Mouse (Mus musculus) ES-E14 (cell line): ENCODE measurements around the gene Fam117b. TPM values are rescaled to one million over a fixed set of nuclear protein-coding genes. Genes with fewer than 3 reads are reported as not detected.

Experiments
- DNase-seq: peaks from one replicate; pipeline ENCODE4 v3.0.0-alpha.2; 2013; ENCODE audit warnings: low read depth, low spot score
- H3K27ac ChIP-seq: 2 replicates; pipeline ENCODE4 v1.5.1; 2012; ENCODE audit warnings: low read depth, mild to moderate bottlenecking, low read length, moderate library complexity, mixed read lengths; ENCODE audit not compliant: poor library complexity, insufficient read depth, severe bottlenecking
- H3K36me3 ChIP-seq: 2 replicates; pipeline ENCODE4 v1.6.1; 2012; ENCODE audit warnings: mild to moderate bottlenecking, low read length, moderate library complexity, mixed read lengths; ENCODE audit not compliant: control insufficient read depth, poor library complexity, insufficient read depth, severe bottlenecking
- H3K4me1 ChIP-seq, 2 experiments: fragments of 150-350 bp in 1 of 2; sonication (generic) in 1 of 2; 2 replicates each; pipeline ENCODE4 v1.6.1; 2012; ENCODE audit warnings: low read length in 2 of 2, mild to moderate bottlenecking in 1 of 2, mixed read lengths in 1 of 2; ENCODE audit not compliant: control insufficient read depth in 2 of 2, insufficient read depth in 2 of 2, poor library complexity in 1 of 2
- H3K4me3 ChIP-seq, 2 experiments: fragments of 150-350 bp in 1 of 2; sonication (generic) in 1 of 2; 2 replicates each; pipeline ENCODE4 v1.5.1; 2012; ENCODE audit warnings: low read length in 2 of 2, low read depth in 1 of 2, mild to moderate bottlenecking in 1 of 2, mixed read lengths in 1 of 2; ENCODE audit not compliant: insufficient read depth in 1 of 2, poor library complexity in 1 of 2, severe bottlenecking in 1 of 2
- H3K9ac ChIP-seq: 2 replicates; pipeline ENCODE4 v1.6.1; 2012; ENCODE audit warnings: low read depth, mild to moderate bottlenecking, low read length, mixed read lengths; ENCODE audit not compliant: poor library complexity, insufficient read depth, severe bottlenecking
- H3K9me3 ChIP-seq: fragments of 150-350 bp; sonication (generic); 2 replicates; pipeline ENCODE4 v1.6.1; 2012; ENCODE audit warnings: low read depth, mild to moderate bottlenecking, low read length; ENCODE audit not compliant: control insufficient read depth, insufficient read depth
- CHD2 ChIP-seq: IDR thresholded peaks from 2 replicates; pipeline ENCODE4 v1.6.1; 2014; ENCODE audit warnings: mild to moderate bottlenecking, low read depth, low read length, inconsistent platforms
- HCFC1 ChIP-seq: IDR thresholded peaks from 2 replicates; pipeline ENCODE4 v1.6.1; 2012; ENCODE audit warnings: low read length, inconsistent platforms, borderline replicate concordance; ENCODE audit not compliant: insufficient read depth
- MAFK ChIP-seq: IDR thresholded peaks from 2 replicates; pipeline ENCODE4 v1.6.1; 2014; ENCODE audit warnings: mild to moderate bottlenecking, low read depth, low read length, inconsistent platforms; ENCODE audit not compliant: insufficient read depth
- ZC3H11A ChIP-seq: IDR thresholded peaks from 2 replicates; pipeline ENCODE4 v1.6.1; 2012; ENCODE audit warnings: low read depth, mild to moderate bottlenecking, inconsistent platforms, low read length, borderline replicate concordance
- ZNF384 ChIP-seq: IDR thresholded peaks from 2 replicates; pipeline ENCODE4 v1.6.1; 2012; ENCODE audit warnings: low read depth, low read length, inconsistent platforms
- in situ Hi-C, 2 experiments: fragments of 600-800 bp; cut with MboI; formaldehyde crosslinking; loops; one replicate each; pipeline ENCODE4 v1.15.1; 2025; ENCODE audit warnings: low sequenced_read_pairs in 2 of 2, inconsistent platforms in 1 of 2; ENCODE audit not compliant: unreplicated experiment in 2 of 2
- total RNA-seq: library from RNA; depleted of rRNA; stranded (reverse); fragments of 300-350 nt; gene quantifications from 2 replicates; pipeline ENCODE4 v1.2.3, GENCODE M21; 2012

Gene Fam117b
- total RNA-seq, 1 experiment: 9.9 TPM

- H3K4me1 ChIP-seq: no peaks in the 10 kb centered on the region
- no peak for DNase-seq
- TF ChIP-seq MAFK (no peak), ZNF384 (no peak), HCFC1 (no peak), CHD2 (no peak), ZC3H11A (no peak)
- H3K36me3 ChIP-seq: no peaks in the 10 kb centered on the region
- no peaks in the 10 kb centered on the region for H3K9me3 ChIP-seq
- in situ Hi-C loops: no loop called here
- H3K4me3 ChIP-seq: no peak overlapping the region
- H3K9ac ChIP-seq: no peak overlapping the region
- H3K27ac ChIP-seq: no peak overlapping the region
Observed at GRCm38 (mm10) chr1:59892777-59893176, 20.0 kb upstream of the Fam117b start.

DNA sequence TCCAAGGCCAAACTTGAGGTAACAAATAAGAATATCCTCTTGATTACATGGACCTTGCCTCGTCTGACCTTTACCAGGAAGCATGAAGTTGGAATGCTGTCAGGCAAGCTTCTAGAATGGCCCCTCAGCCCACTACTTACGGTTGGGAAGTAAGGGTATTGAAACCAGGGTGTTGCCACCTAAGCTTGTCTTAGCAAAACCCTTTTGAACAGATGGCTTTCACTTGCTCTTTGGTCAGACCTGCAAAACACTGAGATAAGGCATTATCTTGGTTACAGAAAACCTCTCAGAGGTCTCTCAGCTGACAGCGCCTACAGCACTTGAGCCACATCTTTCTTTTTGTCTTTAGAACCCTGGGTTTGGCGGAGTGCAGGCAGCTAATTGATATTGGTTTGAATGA lies 18.8 kb upstream of the Fam117b start:
- in situ Hi-C loops: no loop called here
- no peak overlapping the region for H3K27ac ChIP-seq
- no peak for DNase-seq
- H3K9ac ChIP-seq: no peak overlapping the region
- no peak overlapping the region for H3K4me3 ChIP-seq
- H3K36me3 ChIP-seq: no peaks in the 10 kb centered on the region
- H3K9me3 ChIP-seq: no peaks in the 10 kb centered on the region
- TF ChIP-seq ZC3H11A (no peak), MAFK (no peak), ZNF384 (no peak), CHD2 (no peak), HCFC1 (no peak)
- H3K4me1 ChIP-seq: no peaks in the 10 kb centered on the region

DNA sequence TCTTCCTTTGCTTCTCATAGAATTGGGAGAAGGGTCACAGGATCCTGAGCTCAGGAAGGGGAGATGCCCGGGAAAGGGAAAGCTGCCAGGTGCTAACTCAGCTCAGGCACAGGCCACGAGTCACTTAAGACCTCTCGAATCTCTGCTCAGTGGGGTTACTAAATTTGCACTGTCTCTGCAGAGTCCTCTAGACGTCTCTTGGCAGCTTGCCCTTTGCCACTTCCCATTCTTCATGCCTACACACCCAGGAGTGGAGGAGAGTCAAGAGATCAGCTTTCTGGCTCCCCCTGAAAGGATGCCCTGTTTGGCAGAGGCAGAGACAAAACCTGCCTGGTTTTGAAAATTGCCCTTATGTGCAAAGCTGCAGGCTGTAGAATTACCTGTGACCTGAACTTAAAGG lies 17.4 kb upstream of the Fam117b start:
- H3K9ac ChIP-seq: no peak overlapping the region
- no peaks in the 10 kb centered on the region for H3K9me3 ChIP-seq
- no peaks in the 10 kb centered on the region for H3K36me3 ChIP-seq
- in situ Hi-C loops: no loop called here
- no peak for DNase-seq
- TF ChIP-seq CHD2: no peak
- TF ChIP-seq HCFC1: no peak
- no peak for TF ChIP-seq MAFK
- no peaks in the 10 kb centered on the region for H3K4me1 ChIP-seq
- no peak overlapping the region for H3K4me3 ChIP-seq
- H3K27ac ChIP-seq: no peak overlapping the region

DNA sequence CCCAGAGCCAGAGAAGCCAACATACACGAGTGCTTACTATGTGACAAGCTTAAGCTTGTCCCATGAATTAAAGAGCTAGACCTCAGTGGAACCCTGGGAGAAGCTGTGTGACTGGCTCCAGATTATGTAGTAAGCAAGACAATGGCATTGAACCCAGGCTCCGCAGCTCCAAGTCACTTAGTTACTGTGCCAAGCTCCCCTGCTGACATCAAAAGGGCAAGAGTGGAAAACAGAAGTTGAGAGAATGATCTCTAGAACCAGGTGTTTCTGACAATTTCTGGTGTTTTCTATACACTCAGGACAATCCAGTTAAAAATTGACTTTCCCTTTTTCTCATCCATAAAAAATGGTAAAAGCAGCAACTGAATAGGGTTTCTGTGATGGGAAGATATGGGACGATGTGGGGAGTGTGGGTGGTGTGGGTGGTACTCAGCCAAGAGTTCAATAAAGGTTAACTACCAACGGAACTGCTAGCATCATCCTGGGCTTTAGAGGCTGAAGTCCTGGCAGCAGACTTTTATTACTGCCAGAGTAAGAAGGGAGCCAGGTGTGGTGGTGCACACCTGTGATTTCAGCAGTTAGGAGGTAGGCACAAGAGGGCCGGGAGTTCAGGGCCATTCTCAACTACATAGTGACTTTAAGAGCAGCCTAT lies 15.5 kb upstream of the Fam117b start:
- H3K36me3 ChIP-seq: no peaks in the 10 kb centered on the region
- no peak overlapping the region for H3K27ac ChIP-seq
- TF ChIP-seq MAFK: no peak
- no peak for TF ChIP-seq ZNF384
- no peak for TF ChIP-seq ZC3H11A
- TF ChIP-seq CHD2: no peak
- no peak for TF ChIP-seq HCFC1
- H3K4me3 ChIP-seq: no peak overlapping the region
- H3K9ac ChIP-seq: no peak overlapping the region
- H3K4me1 ChIP-seq: no peaks in the 10 kb centered on the region
- in situ Hi-C loops: no loop called here
- DNase-seq: no peak
- H3K9me3 ChIP-seq: no peaks in the 10 kb centered on the region

DNA sequence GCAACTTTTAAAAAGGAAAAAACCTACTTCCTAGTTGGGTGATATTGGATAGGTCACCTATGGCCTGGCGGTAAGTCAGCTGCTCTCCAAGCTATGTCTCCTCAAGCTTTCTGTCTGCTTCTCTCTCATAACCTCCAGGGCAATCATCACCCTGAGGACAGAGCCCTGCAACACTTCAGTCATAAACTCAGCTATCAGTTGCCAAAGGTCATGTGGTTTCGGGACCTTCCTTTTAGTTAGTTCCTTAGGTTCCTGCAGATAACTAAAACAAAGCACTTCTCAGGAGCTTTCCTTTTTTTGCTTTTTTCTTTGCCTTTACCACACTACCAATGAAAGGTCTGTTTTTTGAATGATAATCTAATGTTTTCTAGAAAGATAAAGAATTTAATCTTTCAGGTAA lies 13.1 kb upstream of the Fam117b start:
- TF ChIP-seq ZNF384 (no peak), MAFK (no peak), HCFC1 (no peak), ZC3H11A (no peak), CHD2 (no peak)
- Histone ChIP-seq H3K9ac (no peak overlapping the region), H3K9me3 (no peaks in the 10 kb centered on the region), H3K4me3 (no peak overlapping the region), H3K4me1 (no peaks in the 10 kb centered on the region), H3K27ac (no peak overlapping the region), H3K36me3 (no peaks in the 10 kb centered on the region)
- in situ Hi-C loops: no loop called here
- no peak for DNase-seq
